Mouse (Mus musculus) E14TG2a.4 (cell line): ENCODE measurements at regions not wholly inside any gene's neighbourhood (a gene's known extent, or its start where the extent isn't known, plus 50 kb on each side); places are given as distances from the start of the nearest gene placed in this dataset.
"Not testable (repeated sequence)": the region's sequence is repeated elsewhere in the genome, so short reads cannot be mapped to it uniquely, and the experiment has no call there.

Experiments
- H3K27me3 ChIP-seq: 2 replicates; pipeline ENCODE4 v1.6.1; 2014; ENCODE audit warnings: low read length, control low read depth; ENCODE audit not compliant: insufficient read depth
- H3K36me3 ChIP-seq: 2 replicates; pipeline ENCODE4 v1.6.1; 2014; ENCODE audit warnings: low read length, control low read depth; ENCODE audit not compliant: insufficient read depth
- H3K4me1 ChIP-seq: replicated peaks from 2 replicates; pipeline ENCODE4 v1.6.1; 2014; ENCODE audit warnings: low read depth, low read length, control low read depth
- H3K4me3 ChIP-seq: replicated peaks from 2 replicates; pipeline ENCODE4 v1.5.1; 2014; ENCODE audit warnings: mild to moderate bottlenecking, low read length
- H3K9me3 ChIP-seq: 2 replicates; pipeline ENCODE4 v1.6.1; 2014; ENCODE audit warnings: low read length, control low read depth
- CTCF ChIP-seq: conservative IDR thresholded peaks from 2 replicates; pipeline ENCODE4 v1.5.1; 2014; ENCODE audit warnings: low read length
- NANOG ChIP-seq: IDR thresholded peaks from 2 replicates; pipeline ENCODE4 v1.6.1; 2014; ENCODE audit warnings: borderline replicate concordance, low read length, mixed read lengths
- POU5F1 ChIP-seq: IDR thresholded peaks from 2 replicates; pipeline ENCODE4 v1.6.1; 2014; ENCODE audit warnings: low read length, borderline replicate concordance

DNA sequence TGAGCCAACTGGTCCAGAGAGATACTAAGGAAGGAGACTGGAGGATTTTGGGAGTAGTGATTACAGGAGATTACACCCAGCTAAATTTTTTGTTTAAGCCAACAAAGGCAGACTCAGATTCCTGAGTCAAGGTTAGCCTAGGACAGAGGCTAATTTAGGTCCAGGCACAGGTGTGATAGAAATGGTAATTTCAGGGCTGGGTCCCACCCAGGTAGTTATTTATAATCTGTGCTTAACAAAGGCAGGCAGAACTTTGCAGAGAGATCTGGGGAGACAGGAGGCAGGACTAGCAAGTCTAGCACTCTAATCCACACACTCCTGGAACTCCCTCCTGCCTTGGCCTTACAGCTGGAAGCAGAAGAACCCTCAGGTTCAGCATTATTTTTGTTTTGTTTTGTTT is 172.4 kb downstream of the Iqub start:
- Histone ChIP-seq H3K9me3 (peaks cover 59% of the 10 kb centered on the region), H3K4me1 (no peaks in the 10 kb centered on the region; the same call in 1 of the 2 replicates), H3K36me3 (peaks cover 17% of the 10 kb centered on the region), H3K27me3 (no peaks in the 10 kb centered on the region), H3K4me3 (no peak overlapping the region)
- TF ChIP-seq NANOG, result no peak
- no peak for TF ChIP-seq POU5F1
- TF ChIP-seq CTCF, result no peak

DNA sequence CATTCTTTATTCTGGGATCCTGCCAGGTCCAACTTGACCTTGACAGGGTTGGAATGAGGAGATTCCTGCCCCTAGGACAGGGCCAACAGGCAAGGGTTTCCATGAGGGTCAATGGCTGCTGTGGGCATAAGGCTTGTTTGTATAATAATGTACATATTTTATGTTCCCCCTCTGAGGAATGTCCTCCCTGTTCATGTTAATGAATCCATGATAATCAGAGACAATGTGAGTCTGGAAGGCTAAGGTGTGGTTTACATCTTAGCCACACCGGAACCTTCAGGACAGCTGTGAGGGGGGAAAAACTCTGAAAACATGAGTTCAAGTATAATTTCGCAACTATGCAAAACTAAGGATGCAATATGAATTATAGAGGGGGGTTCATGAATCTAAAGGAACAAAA is 172.8 kb downstream of the Iqub start:
- peaks cover 17% of the 10 kb centered on the region for H3K36me3 ChIP-seq
- no peak for TF ChIP-seq POU5F1
- TF ChIP-seq NANOG, result no peak

DNA sequence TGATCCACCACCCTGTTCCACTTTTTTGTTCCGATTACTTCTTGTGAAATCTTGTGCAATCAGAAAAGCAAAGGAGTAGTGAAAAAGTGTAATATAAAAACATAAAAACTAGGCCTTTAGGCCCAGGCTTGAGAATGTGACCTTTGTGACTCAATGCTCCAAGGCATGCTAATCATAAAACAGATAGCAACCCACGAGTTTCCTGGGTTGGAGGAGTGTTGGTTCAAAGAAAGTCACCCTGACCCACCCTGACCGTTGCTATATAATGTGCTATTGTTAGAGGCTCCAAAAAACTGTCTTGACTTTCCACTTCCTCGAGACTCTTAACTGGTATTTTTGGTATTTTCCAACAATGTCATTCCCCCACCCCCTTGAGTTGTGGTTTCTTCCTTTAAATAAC is 172.2 kb upstream of the Slc13a1 start:
- H3K36me3 ChIP-seq, result peaks cover 17% of the 10 kb centered on the region
- not testable (repeated sequence) for H3K4me1 ChIP-seq, H3K4me3 ChIP-seq, H3K27me3 ChIP-seq
- H3K9me3 ChIP-seq, result peaks cover 55% of the 10 kb centered on the region

More for the DNA sequence above, 172.8 kb downstream of the Iqub start:
- Histone ChIP-seq H3K4me3 (no peak overlapping the region), H3K27me3 (no peaks in the 10 kb centered on the region), H3K4me1 (no peaks in the 10 kb centered on the region; the same call in 1 of the 2 replicates), H3K9me3 (peaks cover 59% of the 10 kb centered on the region)

DNA sequence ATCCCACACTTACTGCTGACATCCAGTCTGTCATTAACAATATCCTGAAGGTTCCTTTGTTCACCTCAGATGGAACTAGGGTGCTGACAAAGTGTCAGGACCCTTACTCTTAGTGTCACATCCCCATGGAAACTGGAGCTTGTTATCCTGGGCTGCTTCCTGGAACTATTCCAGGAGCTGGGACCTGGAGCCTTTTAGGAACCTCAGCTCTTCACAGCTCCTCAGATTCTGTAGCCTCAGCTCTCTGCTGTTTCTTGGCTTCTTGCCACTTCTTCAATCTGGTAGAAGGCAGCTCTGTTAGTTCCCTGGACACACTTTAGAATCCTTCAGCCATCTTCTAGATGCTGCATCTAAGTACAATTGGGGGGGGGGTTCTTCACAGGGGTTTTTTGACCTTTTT is 157.3 kb upstream of the Slc13a1 start:
- Histone ChIP-seq H3K36me3 (no peaks in the 10 kb centered on the region), H3K4me1 (no peaks in the 10 kb centered on the region), H3K9me3 (no peaks in the 10 kb centered on the region), H3K27me3 (no peaks in the 10 kb centered on the region), H3K4me3 (no peak overlapping the region)
- TF ChIP-seq NANOG (no peak), POU5F1 (no peak), CTCF (no peak)

DNA sequence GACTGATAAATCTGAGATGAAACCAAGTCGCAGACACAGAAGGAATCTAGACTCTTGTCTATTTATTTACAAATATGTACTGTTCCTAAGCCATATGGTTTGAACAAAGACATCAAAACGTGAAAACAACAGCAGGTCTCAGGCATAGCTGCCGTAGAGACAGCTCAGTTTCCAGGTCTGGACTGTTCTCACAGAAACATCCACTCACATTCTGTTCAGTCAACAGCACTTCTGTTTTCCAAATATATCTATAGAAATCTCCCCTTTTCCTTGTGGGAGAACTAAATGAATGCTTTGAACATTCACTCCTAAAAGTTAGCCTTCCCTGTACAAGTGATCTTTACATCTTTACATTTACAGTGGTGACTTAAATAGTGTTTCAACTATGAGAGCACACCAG is 156.8 kb upstream of the Slc13a1 start:
- TF ChIP-seq NANOG, result no peak
- Histone ChIP-seq H3K4me3 (no peak overlapping the region), H3K4me1 (no peaks in the 10 kb centered on the region), H3K9me3 (no peaks in the 10 kb centered on the region), H3K27me3 (no peaks in the 10 kb centered on the region), H3K36me3 (no peaks in the 10 kb centered on the region)

- H3K27me3 ChIP-seq, result no peaks in the 10 kb centered on the region
- no peaks in the 10 kb centered on the region for H3K4me1 ChIP-seq
- TF ChIP-seq CTCF, result no peak
- no peak for TF ChIP-seq NANOG
- TF ChIP-seq POU5F1, result no peak
- no peaks in the 10 kb centered on the region for H3K36me3 ChIP-seq
- H3K9me3 ChIP-seq, result no peaks in the 10 kb centered on the region
- no peak overlapping the region for H3K4me3 ChIP-seq
Measured at GRCm38 (mm10) chr6:24322371-24322770, 154.5 kb upstream of the Slc13a1 start.

- Histone ChIP-seq H3K4me1 (no peaks in the 10 kb centered on the region), H3K36me3 (no peaks in the 10 kb centered on the region), H3K27me3 (no peaks in the 10 kb centered on the region), H3K4me3 (no peak overlapping the region), H3K9me3 (no peaks in the 10 kb centered on the region)
- TF ChIP-seq NANOG (no peak), CTCF (no peak), POU5F1 (no peak)
Measured at GRCm38 (mm10) chr6:24318862-24319261, 151.0 kb upstream of the Slc13a1 start.

GRCm38 (mm10) chr6:24310675-24311074 is 142.8 kb upstream of the Slc13a1 start:
- no peaks in the 10 kb centered on the region for H3K27me3 ChIP-seq
- no peaks in the 10 kb centered on the region for H3K9me3 ChIP-seq
- no peak overlapping the region for H3K4me3 ChIP-seq
- H3K36me3 ChIP-seq, result no peaks in the 10 kb centered on the region
- TF ChIP-seq NANOG, result no peak
- H3K4me1 ChIP-seq, result no peaks in the 10 kb centered on the region

DNA sequence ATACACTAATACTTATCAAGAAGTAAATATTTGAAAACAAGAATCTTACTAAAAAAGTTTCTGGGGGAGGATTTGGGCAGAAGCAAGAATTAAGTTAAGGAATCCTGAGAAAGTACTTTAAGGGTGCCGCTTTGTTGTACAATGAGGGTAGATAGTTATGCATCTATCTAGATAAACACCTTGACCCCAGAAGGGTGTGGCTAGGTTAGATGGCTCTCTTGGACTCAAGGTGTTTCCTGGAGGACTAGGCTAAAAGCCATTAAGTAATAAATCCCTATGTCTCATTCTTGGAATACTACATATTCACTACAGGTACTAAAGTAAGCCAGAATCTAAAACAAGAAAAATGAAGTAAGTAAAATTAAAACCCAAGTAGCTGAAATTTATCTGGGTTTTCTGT is 141.9 kb upstream of the Slc13a1 start:
- TF ChIP-seq POU5F1 (no peak), NANOG (no peak), CTCF (no peak)
- Histone ChIP-seq H3K27me3 (no peaks in the 10 kb centered on the region), H3K4me3 (no peak overlapping the region), H3K36me3 (no peaks in the 10 kb centered on the region), H3K4me1 (no peaks in the 10 kb centered on the region), H3K9me3 (no peaks in the 10 kb centered on the region)
